Mouse (Mus musculus): ENCODE measurements around the gene Setd1b. TPM values are rescaled to one million over a fixed set of nuclear protein-coding genes. Genes with fewer than 3 reads are reported as not detected.

The Setd1b gene
- 4.7 and 12.2 TPM in 2 replicates for polyA plus RNA-seq (2012; rRNA removed; ENCODE audit: low replicate concordance)

GRCm38 (mm10) chr5:123142161-123143157 is at the start of gene Setd1b:
Gene Setd1b, plus strand, starts transcription at chr5:123142193.

DNA sequence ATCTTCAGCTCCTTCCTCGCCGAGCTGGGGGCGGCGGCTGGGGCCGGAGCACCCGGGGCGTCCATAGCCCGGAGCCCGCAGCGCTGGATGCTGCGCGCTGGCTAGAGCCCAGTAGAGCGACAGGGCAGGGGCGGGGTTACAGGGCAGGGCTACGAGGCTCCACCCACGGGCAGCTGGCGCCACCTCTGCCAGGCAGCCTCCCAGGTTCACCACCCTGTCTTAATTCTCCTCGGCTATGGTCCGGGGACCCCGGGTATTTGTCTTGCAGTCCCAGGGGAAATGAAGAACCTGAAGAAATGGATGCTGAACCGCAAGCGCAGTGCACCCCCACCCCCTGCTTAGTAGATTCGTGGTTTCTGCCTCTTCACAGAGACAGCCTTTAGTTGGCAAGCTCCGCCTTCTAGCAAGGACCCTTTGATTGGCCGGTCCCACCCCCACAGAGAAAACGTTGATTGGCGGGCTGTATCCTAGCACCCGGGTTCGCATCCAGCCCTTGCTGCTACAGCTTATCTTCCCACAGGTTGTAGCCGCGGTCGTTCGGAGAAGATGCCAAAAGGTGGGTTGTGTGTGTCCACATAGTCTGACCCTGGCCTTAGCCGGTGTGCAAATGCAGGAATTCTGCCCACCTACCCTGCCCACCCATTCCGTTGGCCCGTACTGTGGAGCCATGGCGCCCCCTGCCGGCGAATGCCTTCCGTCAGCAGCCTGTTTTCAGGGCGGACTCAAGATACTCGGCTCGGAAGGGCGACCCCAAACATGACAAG is 9.5 kb upstream of the Setd1b start, which contains the start of gene Rhof:
Rhof (minus strand) TSS at position 385 of the 764 bp plus-strand sequence.

GRCm38 (mm10) chr5:123169284-123169683 is 27.3 kb downstream of the Setd1b start, which contains the start of gene Psmd9:
Gene Psmd9, plus strand, starts transcription at chr5:123169413.

GRCm38 (mm10) chr5:123182651-123183050 is 40.7 kb downstream of the Setd1b start, which contains the start of gene Hpd:
Gene Hpd, minus strand, starts transcription at chr5:123182727.

Other genes with a start within 250 kb of the Setd1b start
- 13.0 and 29.4 TPM in 2 replicates for gene Kdm2b, start 152.4 kb upstream of the Setd1b start, polyA plus RNA-seq (2012; rRNA removed; ENCODE audit: low replicate concordance)
- 43.5 and 54.0 TPM in 2 replicates for gene Orai1, start 127.1 kb upstream of the Setd1b start, polyA plus RNA-seq (2012; rRNA removed; ENCODE audit: low replicate concordance)
- gene Morn3, start 95.2 kb upstream of the Setd1b start, polyA plus RNA-seq (2012; rRNA removed; ENCODE audit: low replicate concordance) = not detected in 2 replicates
- 63.7 and 157 TPM in 2 replicates for gene Tmem120b, start 73.8 kb upstream of the Setd1b start, polyA plus RNA-seq (2012; rRNA removed; ENCODE audit: low replicate concordance)
- gene Rhof, start 9.5 kb upstream of the Setd1b start, polyA plus RNA-seq (2012; rRNA removed; ENCODE audit: low replicate concordance) = 2.7 and 6.3 TPM in 2 replicates
- gene Psmd9, start 27.2 kb downstream of the Setd1b start, polyA plus RNA-seq (2012; rRNA removed; ENCODE audit: low replicate concordance) = 27.4 and 27.9 TPM in 2 replicates
- 1.7 and 2.7 TPM in 2 replicates for gene Hpd, start 40.5 kb downstream of the Setd1b start, polyA plus RNA-seq (2012; rRNA removed; ENCODE audit: low replicate concordance)
- 5.3 and 8.8 TPM in 2 replicates for gene Wdr66, start 109.9 kb downstream of the Setd1b start, polyA plus RNA-seq (2012; rRNA removed; ENCODE audit: low replicate concordance)
- gene Bcl7a, start 201.6 kb downstream of the Setd1b start, polyA plus RNA-seq (2012; rRNA removed; ENCODE audit: low replicate concordance) = 5.0 and 12.0 TPM in 2 replicates

Measured in subcutaneous adipose tissue, adult 2 months (tissue).